17 mouse cellular contexts compared by ENCODE assay signal in the genomic region with DNA sequence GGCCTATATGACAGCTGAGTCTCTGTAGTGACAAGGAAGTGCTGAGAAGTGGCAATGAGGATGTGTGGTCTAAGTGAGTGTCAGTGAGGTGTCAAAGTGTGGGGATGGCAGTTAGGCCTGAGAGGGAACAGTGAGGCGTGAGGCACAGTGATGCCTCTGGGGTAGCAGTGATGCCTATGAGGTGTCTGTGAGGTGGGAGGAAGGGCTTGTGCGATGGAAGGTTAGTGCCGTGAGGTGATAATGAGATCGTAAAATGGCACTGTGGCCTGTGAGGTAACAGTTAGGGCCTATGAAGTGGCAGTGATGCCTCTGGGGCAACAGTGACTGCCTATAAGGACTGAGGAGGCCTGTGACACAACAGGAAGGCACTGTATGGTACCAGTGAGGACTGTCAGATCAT. TPM values are rescaled to one million over a fixed set of nuclear protein-coding genes. Genes with fewer than 3 reads are reported as not detected.
"Had no signal": no experiment of that assay in that cellular context is flagged by ENCODE, and none has a peak within 500 bp of the region (broad histone marks: within the 10 kb centered on the region; RNA-seq: fewer than 3 reads in every experiment).

No protein-coding gene starts in this region.

- H3K36me3 ChIP-seq: liver, embryonic 13.5 days; midbrain, embryonic 13.5 days; neural tube, embryonic 13.5 days had no signal

- ATAC-seq: intestine, postnatal 0 days; midbrain, embryonic 13.5 days had no signal

- H3K4me1 ChIP-seq: liver, embryonic 13.5 days; midbrain, embryonic 13.5 days had no signal

- DNase-seq: kidney, adult 2 months; kidney, postnatal 25 days; layer of hippocampus, adult 9-11 months; liver, embryonic 13.5 days; lung, adult 2 months; retina, postnatal 1 day; right cerebral cortex, postnatal 25 days; thymus, adult 18-20 months; thymus, postnatal 36 days had no signal

- H3K27me3 ChIP-seq: liver, embryonic 13.5 days; midbrain, embryonic 13.5 days; neural tube, embryonic 13.5 days had no signal

- H3K9ac ChIP-seq: liver, embryonic 13.5 days; midbrain, embryonic 13.5 days; neural tube, embryonic 13.5 days had no signal

- H3K9me3 ChIP-seq: liver, embryonic 13.5 days; midbrain, embryonic 13.5 days; neural tube, embryonic 13.5 days had no signal

- H3K4me3 ChIP-seq: layer of hippocampus, adult 2 months; liver, embryonic 13.5 days; midbrain, embryonic 13.5 days; neural tube, embryonic 13.5 days had no signal

- H3K27ac ChIP-seq: kidney, postnatal 0 days; layer of hippocampus, adult 2 months; liver, embryonic 13.5 days; macrophage; midbrain, embryonic 13.5 days; neural tube, embryonic 13.5 days; stomach, postnatal 0 days had no signal

- H3K4me2 ChIP-seq: liver, embryonic 13.5 days; midbrain, embryonic 13.5 days; neural tube, embryonic 13.5 days had no signal

RNA-seq across cellular contexts. Expression of a gene that starts 46.7 kb away (rescaled TPM):
- polyA plus RNA-seq: large intestine, adult 2 months had no signal
